Mouse (Mus musculus) A20 (cell line): Measurements from ENCODE around the gene Itprip.
"Not testable (repeated sequence)": the region's sequence is repeated elsewhere in the genome, so short reads cannot be mapped to it uniquely, and the experiment has no call there.

Experiments
- DNase-seq: peaks from one replicate; pipeline ENCODE4 v3.0.0-alpha.2; 2011; ENCODE audit warnings: low read depth, low spot score

Itprip gene

DNA sequence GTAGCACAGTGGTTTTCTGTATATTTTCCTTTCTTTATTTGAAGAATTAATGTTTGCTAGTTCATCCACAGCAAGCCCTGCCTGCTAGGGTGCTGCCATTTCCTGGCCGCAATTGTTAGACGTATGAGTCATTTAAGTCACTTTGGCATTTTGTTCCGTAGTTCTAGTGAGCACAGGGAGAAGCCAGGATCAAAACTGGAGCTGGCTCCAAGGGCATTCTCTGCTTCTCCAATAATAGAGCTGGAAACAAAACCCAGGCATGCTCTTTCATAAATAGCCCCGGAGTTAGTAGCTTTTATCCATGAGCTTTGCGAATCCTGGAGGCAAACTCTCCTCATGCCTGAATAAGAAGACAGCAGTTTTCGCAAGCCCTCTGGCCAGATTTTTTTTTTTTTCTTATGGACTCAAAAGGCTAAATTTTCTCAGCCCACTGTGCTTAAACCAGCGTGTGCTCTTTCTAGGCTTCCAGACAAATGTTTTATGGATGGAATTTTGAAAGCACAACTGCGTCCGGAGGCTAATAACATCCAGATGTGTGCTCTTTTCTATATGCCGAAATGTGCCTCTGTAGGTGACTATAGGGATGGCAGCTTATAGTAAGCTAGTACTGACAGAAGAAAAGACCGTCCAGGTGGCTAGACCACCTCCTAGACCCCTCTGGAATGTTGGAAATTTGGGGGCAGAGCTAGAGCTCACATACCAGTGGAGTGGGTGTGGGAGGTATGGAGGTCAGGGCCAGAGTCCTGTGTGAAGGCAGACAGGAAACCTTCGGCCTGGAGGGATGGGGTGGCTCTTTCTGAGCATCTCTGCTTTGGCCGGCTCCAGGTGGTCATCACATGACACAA, 64.9 kb downstream of the Itprip start:
- no peak for DNase-seq

DNA sequence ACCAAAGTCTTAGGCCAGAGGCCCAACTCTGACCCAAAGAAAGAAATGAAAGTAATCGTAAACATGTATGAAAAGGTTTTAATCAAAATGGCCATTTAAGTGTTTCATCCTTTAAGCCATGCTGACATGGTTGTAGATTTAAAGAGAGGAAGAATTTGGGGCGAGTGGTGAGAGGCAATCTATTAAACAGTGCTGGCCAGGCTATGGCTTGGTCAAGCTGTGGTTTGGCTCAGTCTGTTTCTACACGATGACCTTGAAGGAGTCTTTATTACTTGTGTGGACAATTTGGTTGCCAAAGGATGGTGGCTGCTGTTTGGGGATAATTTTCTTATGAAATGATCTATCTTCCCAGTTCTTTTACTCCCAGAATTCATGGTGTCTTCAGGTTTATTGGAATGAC, 66.0 kb downstream of the Itprip start:
- no peak for DNase-seq

DNA sequence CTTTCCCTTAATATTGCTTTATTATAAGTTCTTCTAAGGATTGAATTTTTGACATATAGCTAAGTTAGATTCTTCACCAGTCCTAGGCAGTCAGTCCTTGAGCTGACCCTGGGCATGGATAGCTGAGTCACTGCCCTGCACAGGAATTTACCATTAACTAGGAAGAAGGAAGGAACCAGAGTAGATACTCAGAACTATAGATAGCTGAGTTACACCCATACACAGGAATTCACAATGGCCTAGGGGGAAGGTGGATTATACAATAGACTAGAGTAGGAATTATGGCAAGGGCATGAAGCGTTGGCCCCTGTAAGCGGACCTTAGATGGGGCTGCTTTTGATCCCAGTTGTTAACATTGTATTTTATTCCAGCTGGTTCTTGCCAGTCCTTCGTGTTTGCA, 67.0 kb downstream of the Itprip start:
- DNase-seq: not testable (repeated sequence)

DNA sequence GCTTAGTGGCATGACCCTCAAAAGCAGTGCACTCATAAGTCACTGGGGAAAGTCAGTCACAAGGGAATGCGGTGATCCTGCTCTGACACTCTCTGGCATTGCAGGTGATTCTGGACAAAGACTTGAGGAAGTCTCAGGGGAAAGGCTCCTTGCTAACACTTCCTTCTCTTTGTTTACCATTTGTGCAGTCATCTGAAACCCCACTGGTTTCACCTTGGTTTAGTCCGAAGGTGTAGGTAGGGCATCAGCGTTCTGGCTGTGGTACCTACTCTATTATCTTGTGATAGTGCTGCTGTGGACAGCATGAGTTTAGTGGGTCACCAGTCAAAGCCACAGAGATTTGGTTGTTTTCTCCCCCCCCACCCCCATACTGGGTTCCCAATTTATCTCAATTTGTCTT, 69.4 kb downstream of the Itprip start:
- DNase-seq: peak; percentile 31
